In the genomic region with DNA sequence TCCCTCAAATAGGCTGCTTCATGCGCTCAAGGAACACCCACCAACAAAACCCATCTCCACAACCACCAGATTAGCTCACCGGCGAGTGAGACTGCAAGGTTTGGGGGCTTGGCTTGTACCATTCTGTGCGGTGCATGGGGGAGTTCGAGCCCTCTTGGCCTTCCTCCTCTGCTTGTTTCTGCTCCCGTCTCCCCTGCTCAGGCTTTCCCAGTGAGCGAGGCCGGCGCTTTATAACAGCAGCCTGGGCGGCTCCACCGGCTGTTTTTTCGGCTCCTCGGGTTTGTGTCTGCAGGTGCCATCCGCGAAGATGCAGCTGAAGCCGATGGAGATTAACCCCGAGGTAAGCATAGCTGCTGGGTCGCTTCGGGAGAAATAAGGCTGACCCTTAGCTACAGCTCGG, we compare ENCODE assay signal across 8 mouse cellular contexts. TPM values are rescaled to one million over a fixed set of nuclear protein-coding genes. Genes with fewer than 3 reads are reported as not detected.
A peak's percentile ranks its signal among the peaks of the same experiment; 100 is the strongest.
DNase-seq lines count a peak whose midpoint lies in the region; ATAC-seq lines count a peak whose summit lies in the region.

A gene (plus strand): TSS at position 109 of the 400 bp plus-strand sequence.

- peak within 1 kb of the TSS; percentile 41 for H3K9ac ChIP-seq in heart, embryonic 15.5 days
- no peak within 1 kb of the TSS for H3K9ac ChIP-seq in liver, embryonic 11.5 days (ENCODE audit: low read depth, low read length)
- peak within 1 kb of the TSS; percentile 63 for H3K9ac ChIP-seq in neural tube, embryonic 14.5 days (replicated peaks; ENCODE audit: low read depth, low read length)

- H3K4me3 ChIP-seq in megakaryocyte, embryonic 14.5 days (replicated peaks): peak within 1 kb of the TSS; percentile 62
- H3K4me3 ChIP-seq in forebrain, embryonic 10.5 days: peak within 1 kb of the TSS; percentile 80
- H3K4me3 ChIP-seq in heart, embryonic 15.5 days: peak within 1 kb of the TSS; percentile 58
- H3K4me3 ChIP-seq in liver, embryonic 11.5 days (ENCODE audit: low read depth, low read length): peak within 1 kb of the TSS; percentile 45
- H3K4me3 ChIP-seq in neural tube, embryonic 14.5 days (ENCODE audit: low read depth, low read length): peak within 1 kb of the TSS; percentile 60

- ATAC-seq in megakaryocyte, adult 5-6 weeks (ENCODE audit: poor library complexity, severe bottlenecking): no peak
- peak; percentile 83 for ATAC-seq in heart, embryonic 15.5 days (replicated peaks; ENCODE audit: insufficient number of reproducible peaks, insufficient read depth, low FRiP score, low read depth)
- 0 out of 2 replicates have a peak, but pooled peaks have one; percentile 53 for ATAC-seq in liver, embryonic 11.5 days (replicated peaks; ENCODE audit: low FRiP score)
- ATAC-seq in neural tube, embryonic 14.5 days (ENCODE audit: low read depth): peak; percentile 94

- under 1% methylated on average over 20 of the region's 20 CpGs for WGBS in forebrain, embryonic 10.5 days
- WGBS in heart, embryonic 15.5 days: 0% methylated on average over 20 of the region's 20 CpGs
- under 1% methylated on average over 20 of the region's 20 CpGs for WGBS in liver, embryonic 11.5 days
- 0% methylated on average over 20 of the region's 20 CpGs for WGBS in neural tube, embryonic 14.5 days

- peak; percentile 94 for DNase-seq in forebrain, embryonic 10.5 days (ENCODE audit: extremely low spot score, low spot score)
- DNase-seq in kidney, postnatal 25 days: peak; percentile 33 to 65
- peak; percentile 70 for DNase-seq in liver, embryonic 11.5 days (ENCODE audit: low spot score)
- peak; percentile 77 for DNase-seq in testis, postnatal 10 days (ENCODE audit: low spot score)

- H3K4me2 ChIP-seq in heart, embryonic 15.5 days: peak within 1 kb of the TSS; percentile 96
- peak within 1 kb of the TSS; percentile 77 for H3K4me2 ChIP-seq in liver, embryonic 11.5 days
- H3K4me2 ChIP-seq in neural tube, embryonic 14.5 days (ENCODE audit: low read depth, low read length): peak within 1 kb of the TSS; percentile 84

- peak within 1 kb of the TSS; percentile 87 for H3K27ac ChIP-seq in forebrain, embryonic 10.5 days
- H3K27ac ChIP-seq in heart, embryonic 15.5 days: no peak within 1 kb of the TSS
- no peak within 1 kb of the TSS for H3K27ac ChIP-seq in liver, embryonic 11.5 days (ENCODE audit: low read depth, low read length)
- peak within 1 kb of the TSS; percentile 84 for H3K27ac ChIP-seq in neural tube, embryonic 14.5 days (ENCODE audit: low read depth, low read length)

- H3K27me3 ChIP-seq in megakaryocyte, embryonic 14.5 days (replicated peaks): peaks cover 43% of the 10 kb centered on the region
- H3K27me3 ChIP-seq in forebrain, embryonic 10.5 days (ENCODE audit: poor library complexity, severe bottlenecking): peaks cover 37% of the 10 kb centered on the region
- peaks cover 16% of the 10 kb centered on the region for H3K27me3 ChIP-seq in heart, embryonic 15.5 days
- H3K27me3 ChIP-seq in liver, embryonic 11.5 days (replicated peaks; ENCODE audit: control insufficient read depth, insufficient read depth, low read length): peaks cover 39% of the 10 kb centered on the region
- no peaks in the 10 kb centered on the region for H3K27me3 ChIP-seq in neural tube, embryonic 14.5 days (ENCODE audit: control insufficient read depth, insufficient read depth, low read length)

- no peaks in the 10 kb centered on the region for H3K36me3 ChIP-seq in megakaryocyte, embryonic 14.5 days (replicated peaks; ENCODE audit: low read length)
- H3K36me3 ChIP-seq in forebrain, embryonic 10.5 days (replicated peaks): peaks cover 24% of the 10 kb centered on the region
- no peaks in the 10 kb centered on the region for H3K36me3 ChIP-seq in heart, embryonic 15.5 days
- no peaks in the 10 kb centered on the region for H3K36me3 ChIP-seq in liver, embryonic 11.5 days (ENCODE audit: control insufficient read depth, insufficient read depth, low read length)
- H3K36me3 ChIP-seq in neural tube, embryonic 14.5 days (ENCODE audit: control insufficient read depth, insufficient read depth, low read length): peaks cover 4% of the 10 kb centered on the region

- peaks cover 8% of the 10 kb centered on the region for H3K9me3 ChIP-seq in megakaryocyte, embryonic 14.5 days
- H3K9me3 ChIP-seq in forebrain, embryonic 10.5 days: no peaks in the 10 kb centered on the region
- H3K9me3 ChIP-seq in heart, embryonic 15.5 days (replicated peaks): no peaks in the 10 kb centered on the region
- no peaks in the 10 kb centered on the region for H3K9me3 ChIP-seq in liver, embryonic 11.5 days (ENCODE audit: control insufficient read depth, low read length)
- no peaks in the 10 kb centered on the region for H3K9me3 ChIP-seq in neural tube, embryonic 14.5 days (ENCODE audit: control insufficient read depth, low read length)

- peaks cover 11% of the 10 kb centered on the region for H3K4me1 ChIP-seq in megakaryocyte, embryonic 14.5 days
- peaks cover 44% of the 10 kb centered on the region for H3K4me1 ChIP-seq in forebrain, embryonic 10.5 days
- peaks cover 21% of the 10 kb centered on the region for H3K4me1 ChIP-seq in heart, embryonic 15.5 days (replicated peaks)
- 0 out of 2 replicates have a peak, but pooled peaks cover 4% of the 10 kb centered on the region for H3K4me1 ChIP-seq in liver, embryonic 11.5 days (replicated peaks; ENCODE audit: control insufficient read depth, insufficient read depth, low read length)
- H3K4me1 ChIP-seq in neural tube, embryonic 14.5 days (ENCODE audit: control insufficient read depth, insufficient read depth, low read length): peaks cover 29% of the 10 kb centered on the region; the same call in 1 of the 2 replicates

RNA-seq across cellular contexts. Expression of the gene that starts here (rescaled TPM):
- not detected in 2 replicates for polyA plus RNA-seq in megakaryocyte, embryonic 14.5 days (2012; ENCODE audit: insufficient read depth, low replicate concordance)
- not detected in 2 replicates for total RNA-seq in megakaryocyte, adult 5-6 weeks (2015)
- 0.73 TPM in 1 of 2 replicates, not detected in the other for total RNA-seq in megakaryocyte, adult 5-6 weeks (2017)
- polyA plus RNA-seq in forebrain, embryonic 10.5 days (2016; fragmentation: Nextera tagmentation; extraction: Ambion mirVana): 202 and 227 TPM in 2 replicates
- 91.4 and 116 TPM in 2 replicates for polyA plus RNA-seq in heart, embryonic 15.5 days (2015; fragmentation: Nextera tagmentation; extraction: Ambion mirVana)
- 11.3 and 14.0 TPM in 2 replicates for polyA plus RNA-seq in liver, embryonic 11.5 days (2014; fragmentation: Nextera tagmentation; extraction: Ambion mirVana)
- 1,348 and 1,396 TPM in 2 replicates for polyA plus RNA-seq in neural tube, embryonic 14.5 days (2014; fragmentation: Nextera tagmentation; extraction: Ambion mirVana)

Comparison
In these comparisons a context has a peak if more than half of its experiments do, and no peak if none do; other contexts are left out.
1. RNA of the gene that starts here (polyA plus RNA-seq): 1,348 to 1,396 TPM in neural tube, embryonic 14.5 days, 202 to 227 TPM in forebrain, embryonic 10.5 days, 91.4 to 116 TPM in heart, embryonic 15.5 days and 11.3 to 14.0 TPM in liver, embryonic 11.5 days; not detected in megakaryocyte, embryonic 14.5 days; every median in the first group is over 10 times any median in the second.
2. H3K27ac ChIP-seq: peak in forebrain, embryonic 10.5 days (single experiment) and neural tube, embryonic 14.5 days (single experiment); none in heart, embryonic 15.5 days (single experiment) and liver, embryonic 11.5 days (single experiment).
3. Peak in every context shown above with its lines, with median percentiles within 50 percentile points of each other: H3K4me3 ChIP-seq, DNase-seq and H3K4me2 ChIP-seq.